10 mouse cellular contexts compared by ENCODE assay signal in the genomic region with DNA sequence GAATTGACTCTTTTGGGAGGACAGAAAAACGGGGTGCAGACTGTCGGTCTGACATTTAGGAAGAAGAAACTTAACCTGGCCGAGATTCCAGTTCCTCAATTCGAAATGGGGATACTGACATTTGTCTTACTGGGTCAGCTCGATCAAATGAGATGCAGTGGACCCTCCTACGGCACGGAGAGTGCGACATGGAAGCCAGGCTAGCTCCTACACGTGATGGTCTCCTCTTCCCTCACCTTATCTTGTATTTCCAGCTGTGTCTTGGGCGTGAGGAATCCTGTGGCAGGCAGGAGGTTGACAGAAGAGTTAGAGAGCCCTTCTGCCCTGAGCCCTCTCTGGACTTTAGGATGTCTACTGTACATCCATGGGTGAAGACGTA. TPM values are rescaled to one million over a fixed set of nuclear protein-coding genes. Genes with fewer than 3 reads are reported as not detected.
DNase-seq lines count a peak whose midpoint lies in the region; ATAC-seq and TF ChIP-seq lines count a peak whose summit lies in the region.
"Had no signal": no experiment of that assay in that cellular context is flagged by ENCODE, and none has a peak within 500 bp of the region (broad histone marks: within the 10 kb centered on the region; RNA-seq: fewer than 3 reads in every experiment).

No protein-coding gene starts in this region.

- TF ChIP-seq CTCF in gastrocnemius, adult 2 months (IDR thresholded peaks at IDR 0.05): no peak
- TF ChIP-seq CTCF in lung, postnatal 0 days (IDR thresholded peaks at IDR 0.05): no peak
- no peak for TF ChIP-seq CTCF in small intestine, adult 2 months (IDR thresholded peaks at IDR 0.05; ENCODE audit: extremely low read depth, insufficient read length, insufficient replicate concordance, low read depth, low read length)

- no peaks in the 10 kb centered on the region for H3K36me3 ChIP-seq in lung, postnatal 0 days (ENCODE audit: insufficient read depth, low read length)
- no peaks in the 10 kb centered on the region for H3K36me3 ChIP-seq in small intestine, adult 2 months (ENCODE audit: control insufficient read depth, insufficient read depth, low read length)

- intact Hi-C loops in gastrocnemius, adult 2 months (cut with DNase I): no loop called here

- no peak for ATAC-seq in lung, postnatal 0 days
- ATAC-seq in erythroid progenitor cell, adult 5-6 weeks (replicated peaks; ENCODE audit: low FRiP score, poor library complexity, severe bottlenecking): peak; percentile 71

- H3K27me3 ChIP-seq in lung, postnatal 0 days (replicated peaks; ENCODE audit: insufficient read depth, low read length): no peaks in the 10 kb centered on the region
- H3K27me3 ChIP-seq in small intestine, adult 2 months (ENCODE audit: control insufficient read depth, insufficient read depth, low read length): no peaks in the 10 kb centered on the region
- H3K27me3 ChIP-seq: midbrain, embryonic 12.5 days had no signal

- peak overlapping the region; percentile 25; the same call in 1 of the 2 replicates for H3K27ac ChIP-seq in gastrocnemius, adult 2 months
- peak overlapping the region; percentile 47; the same call in 1 of the 2 replicates for H3K27ac ChIP-seq in lung, postnatal 0 days (ENCODE audit: low read length)
- H3K27ac ChIP-seq in small intestine, adult 2 months (ENCODE audit: insufficient read depth, low read depth, low read length): peak overlapping the region; percentile 88
- H3K27ac ChIP-seq: midbrain, embryonic 12.5 days had no signal

- no peaks in the 10 kb centered on the region for H3K9me3 ChIP-seq in lung, postnatal 0 days (ENCODE audit: low read length)
- H3K9me3 ChIP-seq: midbrain, embryonic 12.5 days had no signal

- H3K4me2 ChIP-seq in lung, postnatal 0 days (replicated peaks; ENCODE audit: low read depth, low read length): no peak overlapping the region
- H3K4me2 ChIP-seq: midbrain, embryonic 12.5 days had no signal

- TF ChIP-seq EP300 in lung, postnatal 0 days (IDR thresholded peaks at IDR 0.05): no peak

- no peak overlapping the region for H3K9ac ChIP-seq in lung, postnatal 0 days (replicated peaks; ENCODE audit: low read depth)
- H3K9ac ChIP-seq: midbrain, embryonic 12.5 days had no signal

- no peak for TF ChIP-seq POLR2A in small intestine, adult 2 months (IDR thresholded peaks at IDR 0.05; ENCODE audit: low read depth, low read length)

- no peak for DNase-seq in gastrocnemius, adult 2 months
- no peak for DNase-seq in gastrocnemius, postnatal 4 days (ENCODE audit: low spot score in 2 of 2)
- no peak for DNase-seq in lung, postnatal 0 days (ENCODE audit: low spot score)
- no peak for DNase-seq in lung, postnatal 25 days (ENCODE audit: low spot score)
- DNase-seq in gastrocnemius, postnatal 25 days: no peak
- no peak for DNase-seq in adrenal gland, postnatal 25 days

- H3K4me1 ChIP-seq in lung, postnatal 0 days (ENCODE audit: insufficient read depth, low read depth, low read length): no peaks in the 10 kb centered on the region
- peaks cover 2% of the 10 kb centered on the region; the same call in 1 of the 2 replicates for H3K4me1 ChIP-seq in small intestine, adult 2 months (ENCODE audit: control insufficient read depth, insufficient read depth, insufficient read length, low read length)
- H3K4me1 ChIP-seq: midbrain, embryonic 12.5 days had no signal

- 66% methylated on average over 11 of the region's 11 CpGs for WGBS in lung, postnatal 0 days
- WGBS in small intestine, adult 2 months: 73% methylated on average over 11 of the region's 11 CpGs

- no peak overlapping the region for H3K4me3 ChIP-seq in gastrocnemius, adult 2 months
- H3K4me3 ChIP-seq in lung, postnatal 0 days (ENCODE audit: low read depth, low read length): no peak overlapping the region
- peak overlapping the region; percentile 21 for H3K4me3 ChIP-seq in small intestine, adult 2 months (ENCODE audit: low read depth, low read length)
- H3K4me3 ChIP-seq: midbrain, embryonic 12.5 days had no signal

RNA-seq across cellular contexts. Expression of a gene that starts 10.3 kb away (rescaled TPM):
- total RNA-seq in gastrocnemius, adult 2 months (2021): not detected
- under 1 TPM; 0.18 to 0.39 TPM for total RNA-seq in gastrocnemius, postnatal 4 days (2021)
- polyA plus RNA-seq in lung, postnatal 0 days (2015; fragmentation: Nextera tagmentation; extraction: Ambion mirVana): 0.64 and 0.83 TPM in 2 replicates
- 6.7 and 8.6 TPM in 2 replicates for total RNA-seq in erythroid progenitor cell, adult 5-6 weeks (2015; ENCODE audit: low replicate concordance)
- total RNA-seq in erythroid progenitor cell, adult 5-6 weeks (2017; ENCODE audit: low replicate concordance): 9.2 and 21.3 TPM in 2 replicates
- 0.89 and 1.3 TPM in 2 replicates for polyA plus RNA-seq in small intestine, adult 2 months (2012; rRNA removed)
- under 1 TPM in 1 of 2 experiments, not detected in 1; 0.08 TPM for total RNA-seq in gastrocnemius, postnatal 25 days (2021)
- 7.4 and 9.4 TPM in 2 replicates for total RNA-seq in adrenal gland, postnatal 25 days (2021)

RNA-seq across cellular contexts. Expression of a gene that starts 12.7 kb away (rescaled TPM):
- 10 to 100 TPM; 36.8 TPM for total RNA-seq in gastrocnemius, adult 2 months (2021)
- total RNA-seq in gastrocnemius, postnatal 4 days (2021): 10 to 100 TPM; 52.1 to 55.5 TPM
- 155 and 166 TPM in 2 replicates for polyA plus RNA-seq in lung, postnatal 0 days (2015; fragmentation: Nextera tagmentation; extraction: Ambion mirVana)
- 101 and 170 TPM in 2 replicates for total RNA-seq in erythroid progenitor cell, adult 5-6 weeks (2015; ENCODE audit: low replicate concordance)
- 27.0 and 66.5 TPM in 2 replicates for total RNA-seq in erythroid progenitor cell, adult 5-6 weeks (2017; ENCODE audit: low replicate concordance)
- 21.5 and 43.3 TPM in 2 replicates for polyA plus RNA-seq in small intestine, adult 2 months (2012; rRNA removed)
- total RNA-seq in gastrocnemius, postnatal 25 days (2021): 10 to 100 TPM; 31.6 to 31.7 TPM
- 59.0 and 84.6 TPM in 2 replicates for total RNA-seq in adrenal gland, postnatal 25 days (2021)

RNA-seq across cellular contexts. Expression of a gene that starts 43.3 kb away (rescaled TPM):
- total RNA-seq in gastrocnemius, adult 2 months (2021): not detected
- total RNA-seq in gastrocnemius, postnatal 4 days (2021): under 1 TPM; 0.34 to 0.93 TPM
- polyA plus RNA-seq in lung, postnatal 0 days (2015; fragmentation: Nextera tagmentation; extraction: Ambion mirVana): 0.32 and 0.68 TPM in 2 replicates
- 946 and 1,145 TPM in 2 replicates for total RNA-seq in erythroid progenitor cell, adult 5-6 weeks (2015; ENCODE audit: low replicate concordance)
- 341 and 501 TPM in 2 replicates for total RNA-seq in erythroid progenitor cell, adult 5-6 weeks (2017; ENCODE audit: low replicate concordance)
- polyA plus RNA-seq in small intestine, adult 2 months (2012; rRNA removed): 0.08 and 0.14 TPM in 2 replicates
- not detected for total RNA-seq in gastrocnemius, postnatal 25 days (2021)
- total RNA-seq in adrenal gland, postnatal 25 days (2021): not detected in 2 replicates
- total RNA-seq: heart, postnatal 10 days had no signal

Comparison
In these comparisons a context has a peak if more than half of its experiments do, and no peak if none do; other contexts are left out.
1. H3K27ac ChIP-seq: peak in every context shown above with its lines; median percentile 88 in small intestine, adult 2 months; 47 in lung, postnatal 0 days; 25 in gastrocnemius, adult 2 months.
2. RNA of a gene that starts 43.3 kb away (total RNA-seq): 341 to 1,145 TPM in erythroid progenitor cell, adult 5-6 weeks; 0.34 to 0.93 TPM in gastrocnemius, postnatal 4 days, not detected in gastrocnemius, postnatal 25 days, not detected in gastrocnemius, adult 2 months and not detected in adrenal gland, postnatal 25 days; every median in the first group is over 100 times any median in the second.